Mouse (Mus musculus) megakaryocyte progenitor cell, adult 5-6 weeks (primary cell): ENCODE measurements around the gene Pabpc1l. TPM values are rescaled to one million over a fixed set of nuclear protein-coding genes. Genes with fewer than 3 reads are reported as not detected.

Source experiments
- ATAC-seq: replicated peaks from 2 replicates; pipeline ENCODE4 v1.8.0; 2016; ENCODE audit warnings: mild to moderate bottlenecking, moderate TSS enrichment, inconsistent platforms; ENCODE audit not compliant: poor library complexity
- total RNA-seq, 2 experiments: library from RNA; stranded (forward) in 1 of 2; stranded (reverse) in 1 of 2; fragments of 157-497, 149-512 nt in 1 of 2; fragments of 200-1000 nt in 1 of 2; gene quantifications; 2 replicates each; pipeline versions ENCODE4 v1.2.3 to v1.2.4; 2015 to 2017

Gene Pabpc1l
- total RNA-seq, 2 experiments from 2014 or later: 0.83 to 1.0 TPM

- peak; percentile 85 for ATAC-seq
These were observed 58.5 kb downstream of the Pabpc1l start for GRCm38 (mm10) chr2:164083609-164084341.

- ATAC-seq: peak; percentile 2; the same call in 1 of the 2 replicates
These were observed 59.1 kb downstream of the Pabpc1l start for GRCm38 (mm10) chr2:164084342-164084700.

- no peak for ATAC-seq
These were observed 62.3 kb downstream of the Pabpc1l start for GRCm38 (mm10) chr2:164087416-164088017.

- no peak for ATAC-seq
These were observed 64.3 kb downstream of the Pabpc1l start for GRCm38 (mm10) chr2:164089508-164089907.

DNA sequence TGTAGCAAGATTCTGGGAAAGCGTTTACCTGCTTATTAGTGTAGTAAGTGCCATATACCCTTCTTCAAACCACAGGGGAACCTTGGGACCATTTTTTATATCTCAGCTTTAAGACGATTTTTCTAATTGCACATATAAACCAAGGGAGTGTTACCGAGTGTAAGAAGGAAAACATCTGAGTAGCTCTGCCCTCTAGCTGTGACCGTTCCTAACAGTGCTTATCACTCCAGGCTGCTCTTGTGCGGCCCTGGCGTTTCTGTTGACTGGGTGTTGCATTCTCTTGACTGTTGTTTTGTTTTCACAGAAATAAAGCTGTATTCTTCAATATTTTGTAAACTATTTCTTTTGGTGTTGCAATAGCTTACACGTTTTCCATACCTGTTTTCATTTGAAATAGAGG, 68.9 kb downstream of the Pabpc1l start:
- ATAC-seq: peak; percentile 85

GRCm38 (mm10) chr2:164098603-164099250, 73.5 kb downstream of the Pabpc1l start:
- no peak for ATAC-seq

Other genes with a start within 250 kb of the Pabpc1l start
- 0.25 TPM in 1 of 2 replicates, not detected in the other for gene Ccn5, start 204.6 kb upstream of the Pabpc1l start, total RNA-seq (2015)
- not detected in 2 replicates for gene Ccn5, start 204.6 kb upstream of the Pabpc1l start, total RNA-seq (2017)
- not detected in 2 replicates for gene Kcnk15, start 171.8 kb upstream of the Pabpc1l start, total RNA-seq (2015)
- gene Kcnk15, start 171.8 kb upstream of the Pabpc1l start, total RNA-seq (2017): not detected in 2 replicates
- gene Rims4, start 106.8 kb upstream of the Pabpc1l start, total RNA-seq (2015): 0.02 TPM in 1 of 2 replicates, not detected in the other
- not detected in 2 replicates for gene Rims4, start 106.8 kb upstream of the Pabpc1l start, total RNA-seq (2017)
- gene Ywhab, start 30.5 kb upstream of the Pabpc1l start, total RNA-seq (2015): 140 and 141 TPM in 2 replicates
- gene Ywhab, start 30.5 kb upstream of the Pabpc1l start, total RNA-seq (2017): 54.8 and 57.9 TPM in 2 replicates
- 152 and 189 TPM in 2 replicates for gene Stk4, start 44.9 kb downstream of the Pabpc1l start, total RNA-seq (2015)
- gene Stk4, start 44.9 kb downstream of the Pabpc1l start, total RNA-seq (2017): 115 and 156 TPM in 2 replicates
- 48.0 and 55.0 TPM in 2 replicates for gene Tomm34, start 45.7 kb downstream of the Pabpc1l start, total RNA-seq (2015)
- gene Tomm34, start 45.7 kb downstream of the Pabpc1l start, total RNA-seq (2017): 44.5 and 44.8 TPM in 2 replicates
- gene Kcns1, start 145.7 kb downstream of the Pabpc1l start, total RNA-seq (2015): 0.05 TPM in 1 of 2 replicates, not detected in the other
- 0.08 and 0.17 TPM in 2 replicates for gene Kcns1, start 145.7 kb downstream of the Pabpc1l start, total RNA-seq (2017)
- not detected in 2 replicates for gene Wfdc5, start 157.3 kb downstream of the Pabpc1l start, total RNA-seq (2015)
- not detected in 2 replicates for gene Wfdc5, start 157.3 kb downstream of the Pabpc1l start, total RNA-seq (2017)
- gene Wfdc12, start 165.2 kb downstream of the Pabpc1l start, total RNA-seq (2015): not detected in 2 replicates
- gene Wfdc12, start 165.2 kb downstream of the Pabpc1l start, total RNA-seq (2017): not detected in 2 replicates
- not detected in 2 replicates for gene Wfdc15a, start 174.7 kb downstream of the Pabpc1l start, total RNA-seq (2015)
- not detected in 2 replicates for gene Wfdc15a, start 174.7 kb downstream of the Pabpc1l start, total RNA-seq (2017)
- not detected in 2 replicates for gene Wfdc15b, start 196.2 kb downstream of the Pabpc1l start, total RNA-seq (2015)
- gene Wfdc15b, start 196.2 kb downstream of the Pabpc1l start, total RNA-seq (2017): not detected in 2 replicates
- not detected in 2 replicates for gene Svs2, start 213.0 kb downstream of the Pabpc1l start, total RNA-seq (2015)
- not detected in 2 replicates for gene Svs2, start 213.0 kb downstream of the Pabpc1l start, total RNA-seq (2017)
- not detected in 2 replicates for gene Svs3b, start 231.2 kb downstream of the Pabpc1l start, total RNA-seq (2015)
- gene Svs3b, start 231.2 kb downstream of the Pabpc1l start, total RNA-seq (2017): not detected in 2 replicates